ENCODE assay signal across 23 mouse cellular contexts in genomic region chr6:119855471-119855870, GRCm38 (mm10).
"Had no signal": no experiment of that assay in that cellular context is flagged by ENCODE, and none has a peak within 500 bp of the region (broad histone marks: within the 10 kb centered on the region; RNA-seq: fewer than 3 reads in every experiment).

No protein-coding gene starts in this region.

- H3K9ac ChIP-seq: limb, embryonic 12.5 days; limb, embryonic 15.5 days; liver, embryonic 14.5 days; liver, postnatal 0 days; lung, embryonic 15.5 days; midbrain, embryonic 13.5 days; neural tube, embryonic 13.5 days had no signal

- H3K36me3 ChIP-seq: limb, embryonic 12.5 days; limb, embryonic 15.5 days; lung, embryonic 15.5 days; midbrain, embryonic 10.5 days; midbrain, embryonic 13.5 days; neural tube, embryonic 13.5 days had no signal

- H3K27ac ChIP-seq: limb, embryonic 12.5 days; limb, embryonic 15.5 days; liver, embryonic 14.5 days; lung, embryonic 15.5 days; midbrain, embryonic 10.5 days; midbrain, embryonic 13.5 days; neural tube, embryonic 13.5 days; stomach, postnatal 0 days had no signal

- H3K9me3 ChIP-seq: limb, embryonic 12.5 days; limb, embryonic 15.5 days; lung, embryonic 15.5 days; midbrain, embryonic 10.5 days; midbrain, embryonic 13.5 days; neural tube, embryonic 13.5 days had no signal

- H3K4me1 ChIP-seq: limb, embryonic 12.5 days; lung, embryonic 15.5 days; megakaryocyte, embryonic 14.5 days; midbrain, embryonic 13.5 days; neural tube, embryonic 13.5 days had no signal

- H3K4me3 ChIP-seq: limb, embryonic 12.5 days; limb, embryonic 15.5 days; lung, embryonic 15.5 days; megakaryocyte, embryonic 14.5 days; midbrain, embryonic 10.5 days; midbrain, embryonic 13.5 days; myocyte; neural tube, embryonic 13.5 days had no signal

- DNase-seq: kidney, adult 9 months; kidney, postnatal 14 days; kidney, postnatal 4 days; left cerebral cortex, postnatal 4 days; liver, postnatal 0 days; lung, postnatal 10 days; lung, postnatal 36 days; right cerebral cortex, adult 18-20 months; right cerebral cortex, postnatal 14 days; right cerebral cortex, postnatal 4 days; thymus, postnatal 25 days had no signal

- ATAC-seq: liver, postnatal 0 days; midbrain, embryonic 13.5 days; midbrain, embryonic 16.5 days had no signal

- H3K4me2 ChIP-seq: limb, embryonic 12.5 days; limb, embryonic 15.5 days; liver, embryonic 11.5 days; lung, embryonic 15.5 days; midbrain, embryonic 13.5 days; neural tube, embryonic 13.5 days had no signal

- H3K27me3 ChIP-seq: limb, embryonic 12.5 days; limb, embryonic 15.5 days; lung, embryonic 15.5 days; megakaryocyte, embryonic 14.5 days; midbrain, embryonic 13.5 days; neural tube, embryonic 13.5 days had no signal
